Mouse (Mus musculus): ENCODE data around the gene Wfdc17. TPM values are rescaled to one million over a fixed set of nuclear protein-coding genes. Genes with fewer than 3 reads are reported as not detected.
A peak's percentile ranks its signal among the peaks of the same experiment; 100 is the strongest.

The Wfdc17 gene
- total RNA-seq, 1 experiment, result not detected

DNA sequence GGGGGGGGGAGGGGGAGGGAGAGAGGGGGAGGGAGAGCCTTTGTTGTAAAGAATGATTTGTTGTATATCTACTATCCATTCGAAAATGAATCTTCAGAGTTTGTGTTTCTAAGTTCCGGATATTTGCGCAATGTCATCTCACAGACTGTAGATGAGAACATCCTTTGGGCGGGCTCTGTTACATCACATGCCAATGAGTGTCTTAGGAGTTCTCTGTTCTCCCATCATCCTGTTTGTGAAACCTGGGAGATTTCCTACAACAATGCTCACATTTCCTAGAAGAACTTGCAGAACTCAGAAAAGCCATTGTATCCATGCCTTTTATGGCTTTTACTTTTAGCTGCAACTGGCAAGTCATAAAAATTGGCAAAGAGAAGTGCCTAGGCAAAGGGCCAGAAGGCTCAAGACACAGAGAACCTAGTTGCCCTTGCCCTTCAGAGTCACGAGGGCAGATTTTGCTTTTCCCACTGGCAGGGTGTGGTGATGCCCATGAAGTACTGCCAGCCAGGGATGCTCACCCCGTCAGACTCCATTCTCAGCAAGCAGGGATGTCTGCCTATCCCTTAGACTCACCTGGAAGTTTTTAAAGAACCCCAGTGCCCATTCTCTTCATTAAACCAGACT is 13.4 kb downstream of the Wfdc17 start:
- Histone ChIP-seq H3K4me3 (ENCODE audit: insufficient read depth in 1 of 2, low read depth in 1 of 2, low read length in 2 of 2, poor library complexity in 1 of 2, severe bottlenecking in 1 of 2) (no peak overlapping the region), H3K9ac (ENCODE audit: insufficient read depth, low read depth, low read length, poor library complexity, severe bottlenecking) (no peak overlapping the region), H3K9me3 (ENCODE audit: control insufficient read depth, insufficient read depth, low read depth, low read length) (no peaks in the 10 kb centered on the region), H3K27ac (ENCODE audit: insufficient read depth, low read depth, low read length, poor library complexity, severe bottlenecking) (no peak overlapping the region), H3K36me3 (ENCODE audit: control insufficient read depth, insufficient read depth, low read length, poor library complexity, severe bottlenecking) (no peaks in the 10 kb centered on the region), H3K4me1 (ENCODE audit: control insufficient read depth in 2 of 2, insufficient read depth in 2 of 2, low read length in 2 of 2, poor library complexity in 1 of 2) (no peaks in the 10 kb centered on the region)
- TF ChIP-seq ZC3H11A (IDR thresholded peaks at IDR 0.05; ENCODE audit: borderline replicate concordance, low read depth, low read length) (no peak), HCFC1 (IDR thresholded peaks at IDR 0.05; ENCODE audit: borderline replicate concordance, insufficient read depth, low read length) (no peak), MAFK (IDR thresholded peaks at IDR 0.05; ENCODE audit: insufficient read depth, low read depth, low read length) (no peak), ZNF384 (IDR thresholded peaks at IDR 0.05; ENCODE audit: low read depth, low read length) (no peak), CHD2 (IDR thresholded peaks at IDR 0.05; ENCODE audit: low read depth, low read length) (no peak)
- in situ Hi-C loops (cut with MboI; ENCODE audit: low sequenced_read_pairs in 2 of 2, unreplicated experiment in 2 of 2), result no loop called here
- DNase-seq (ENCODE audit: low read depth, low spot score), result no peak

DNA sequence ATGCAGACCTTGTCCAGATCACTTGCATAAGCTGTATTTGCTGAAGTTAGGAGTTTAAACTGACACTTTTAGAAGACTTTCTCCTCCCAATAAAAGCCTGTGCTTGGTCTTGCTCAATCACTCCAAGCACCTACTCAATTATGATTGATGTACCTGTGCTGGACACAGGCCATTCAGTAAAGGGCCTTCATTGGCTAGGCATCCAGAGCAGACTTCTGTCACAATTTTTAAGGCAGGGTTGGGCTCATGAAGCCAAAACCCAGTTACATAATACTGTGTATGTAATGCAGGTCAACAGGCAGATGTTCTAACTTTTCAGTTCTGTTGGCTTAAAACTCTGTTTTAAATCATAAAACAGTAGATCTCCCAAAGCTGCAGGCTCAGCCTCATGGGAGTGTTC is 17.0 kb downstream of the Wfdc17 start:
- DNase-seq (ENCODE audit: low read depth, low spot score), result no peak
- H3K36me3 ChIP-seq (ENCODE audit: control insufficient read depth, insufficient read depth, low read length, poor library complexity, severe bottlenecking), result no peaks in the 10 kb centered on the region
- no peaks in the 10 kb centered on the region for H3K9me3 ChIP-seq (ENCODE audit: control insufficient read depth, insufficient read depth, low read depth, low read length)
- no peaks in the 10 kb centered on the region for H3K4me1 ChIP-seq (ENCODE audit: control insufficient read depth in 2 of 2, insufficient read depth in 2 of 2, low read length in 2 of 2, poor library complexity in 1 of 2)
- no peak overlapping the region for H3K27ac ChIP-seq (ENCODE audit: insufficient read depth, low read depth, low read length, poor library complexity, severe bottlenecking)
- H3K4me3 ChIP-seq (ENCODE audit: insufficient read depth in 1 of 2, low read depth in 1 of 2, low read length in 2 of 2, poor library complexity in 1 of 2, severe bottlenecking in 1 of 2), result no peak overlapping the region
- no peak for TF ChIP-seq CHD2 (IDR thresholded peaks at IDR 0.05; ENCODE audit: low read depth, low read length)
- no peak for TF ChIP-seq HCFC1 (IDR thresholded peaks at IDR 0.05; ENCODE audit: borderline replicate concordance, insufficient read depth, low read length)
- TF ChIP-seq ZNF384 (IDR thresholded peaks at IDR 0.05; ENCODE audit: low read depth, low read length), result no peak
- TF ChIP-seq MAFK (IDR thresholded peaks at IDR 0.05; ENCODE audit: insufficient read depth, low read depth, low read length), result no peak
- no peak for TF ChIP-seq ZC3H11A (IDR thresholded peaks at IDR 0.05; ENCODE audit: borderline replicate concordance, low read depth, low read length)
- in situ Hi-C loops (cut with MboI; ENCODE audit: low sequenced_read_pairs in 2 of 2, unreplicated experiment in 2 of 2), result no loop called here
- no peak overlapping the region for H3K9ac ChIP-seq (ENCODE audit: insufficient read depth, low read depth, low read length, poor library complexity, severe bottlenecking)

DNA sequence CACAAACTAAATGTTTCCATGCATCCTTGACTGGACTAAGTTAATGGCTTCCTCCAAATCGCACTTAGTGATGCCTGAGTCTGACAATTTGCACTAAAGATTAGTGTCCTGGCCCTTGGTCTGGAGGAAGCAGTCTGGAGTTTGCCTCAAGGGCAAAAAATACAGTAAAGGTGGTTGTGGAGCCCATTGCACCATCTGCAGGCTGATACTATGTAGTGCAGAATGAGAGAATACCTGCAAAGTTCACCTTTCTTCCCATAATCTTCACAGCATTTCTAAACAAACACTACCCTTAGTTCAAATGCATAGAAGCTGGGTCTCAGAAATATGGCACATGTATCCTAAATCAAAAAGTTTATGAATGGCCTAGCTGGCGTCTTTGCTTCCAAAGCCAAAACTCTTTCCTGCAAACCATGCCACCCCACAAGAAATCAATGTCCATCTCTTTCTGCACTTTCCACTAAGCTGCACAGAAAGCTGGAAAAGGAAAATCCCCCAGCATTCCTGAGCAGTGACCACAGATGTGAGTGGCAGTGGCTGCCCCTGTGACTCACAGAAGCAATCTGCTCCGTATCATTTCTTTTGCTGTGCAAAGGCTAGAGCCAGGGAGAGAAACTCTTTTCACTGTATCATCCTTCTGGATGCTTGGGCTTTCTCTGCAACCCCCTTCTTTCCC is 25.1 kb downstream of the Wfdc17 start:
- H3K4me1 ChIP-seq (ENCODE audit: control insufficient read depth in 2 of 2, insufficient read depth in 2 of 2, low read length in 2 of 2, poor library complexity in 1 of 2), result no peaks in the 10 kb centered on the region
- H3K36me3 ChIP-seq (ENCODE audit: control insufficient read depth, insufficient read depth, low read length, poor library complexity, severe bottlenecking), result no peaks in the 10 kb centered on the region
- no peak overlapping the region for H3K4me3 ChIP-seq (ENCODE audit: insufficient read depth in 1 of 2, low read depth in 1 of 2, low read length in 2 of 2, poor library complexity in 1 of 2, severe bottlenecking in 1 of 2)
- no peak overlapping the region for H3K27ac ChIP-seq (ENCODE audit: insufficient read depth, low read depth, low read length, poor library complexity, severe bottlenecking)
- TF ChIP-seq CHD2 (IDR thresholded peaks at IDR 0.05; ENCODE audit: low read depth, low read length), result no peak
- TF ChIP-seq ZC3H11A (IDR thresholded peaks at IDR 0.05; ENCODE audit: borderline replicate concordance, low read depth, low read length), result peak; percentile 59; the same call in 1 of the 2 replicates
- H3K9me3 ChIP-seq (ENCODE audit: control insufficient read depth, insufficient read depth, low read depth, low read length), result no peaks in the 10 kb centered on the region
- no peak overlapping the region for H3K9ac ChIP-seq (ENCODE audit: insufficient read depth, low read depth, low read length, poor library complexity, severe bottlenecking)
- DNase-seq (ENCODE audit: low read depth, low spot score), result no peak
- in situ Hi-C loops (cut with MboI; ENCODE audit: low sequenced_read_pairs in 2 of 2, unreplicated experiment in 2 of 2), result loop anchor here in 1 of 2 experiments (25.0 kb wide), 1 partner anchor 167 kb away; no protein-coding TSS in a partner anchor

DNA sequence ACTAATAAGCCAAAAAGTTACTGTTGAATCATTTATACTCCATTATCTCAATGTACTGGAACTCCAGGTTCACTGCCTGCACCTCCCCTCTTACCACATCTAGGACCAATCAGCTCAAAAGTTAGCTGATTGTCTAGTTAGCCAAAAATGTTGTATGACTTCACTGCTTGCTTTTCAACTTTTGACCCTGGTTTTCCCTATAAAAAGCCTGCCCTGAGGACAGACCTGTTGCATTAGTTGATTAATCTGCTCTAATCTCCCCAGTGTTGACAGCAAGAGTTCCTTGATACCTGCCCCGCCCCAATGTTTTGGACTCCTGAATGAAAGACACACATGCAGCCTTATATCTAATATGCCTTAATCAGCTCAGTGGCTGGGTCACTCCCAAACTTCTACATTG is 27.3 kb downstream of the Wfdc17 start:
- no peaks in the 10 kb centered on the region for H3K4me1 ChIP-seq (ENCODE audit: control insufficient read depth in 2 of 2, insufficient read depth in 2 of 2, low read length in 2 of 2, poor library complexity in 1 of 2)
- H3K4me3 ChIP-seq (ENCODE audit: insufficient read depth in 1 of 2, low read depth in 1 of 2, low read length in 2 of 2, poor library complexity in 1 of 2, severe bottlenecking in 1 of 2), result no peak overlapping the region
- H3K27ac ChIP-seq (ENCODE audit: insufficient read depth, low read depth, low read length, poor library complexity, severe bottlenecking), result no peak overlapping the region
- in situ Hi-C loops (cut with MboI; ENCODE audit: low sequenced_read_pairs in 2 of 2, unreplicated experiment in 2 of 2), result loop anchor here (5.0 to 25.0 kb wide), 2 partner anchors 169 kb away; no protein-coding TSS in a partner anchor
- no peak for DNase-seq (ENCODE audit: low read depth, low spot score)
- no peak overlapping the region for H3K9ac ChIP-seq (ENCODE audit: insufficient read depth, low read depth, low read length, poor library complexity, severe bottlenecking)
- no peaks in the 10 kb centered on the region for H3K9me3 ChIP-seq (ENCODE audit: control insufficient read depth, insufficient read depth, low read depth, low read length)
- TF ChIP-seq CHD2 (IDR thresholded peaks at IDR 0.05; ENCODE audit: low read depth, low read length), result no peak
- no peak for TF ChIP-seq HCFC1 (IDR thresholded peaks at IDR 0.05; ENCODE audit: borderline replicate concordance, insufficient read depth, low read length)
- TF ChIP-seq ZNF384 (IDR thresholded peaks at IDR 0.05; ENCODE audit: low read depth, low read length), result no peak
- TF ChIP-seq ZC3H11A (IDR thresholded peaks at IDR 0.05; ENCODE audit: borderline replicate concordance, low read depth, low read length), result no peak
- TF ChIP-seq MAFK (IDR thresholded peaks at IDR 0.05; ENCODE audit: insufficient read depth, low read depth, low read length), result no peak
- no peaks in the 10 kb centered on the region for H3K36me3 ChIP-seq (ENCODE audit: control insufficient read depth, insufficient read depth, low read length, poor library complexity, severe bottlenecking)
